Mouse (Mus musculus) liver, postnatal 0 days (tissue): ENCODE data around the gene Ccdc60.

ENCODE experiments used
- CTCF ChIP-seq: sonication (generic); IDR thresholded peaks from 2 replicates; pipeline ENCODE4 v1.5.1; 2016; ENCODE audit warnings: antibody characterized with exemption, low read depth
- EP300 ChIP-seq: IDR thresholded peaks from 2 replicates; pipeline ENCODE4 v1.6.1; 2016; ENCODE audit warnings: antibody characterized with exemption, low read depth, mild to moderate bottlenecking

DNA sequence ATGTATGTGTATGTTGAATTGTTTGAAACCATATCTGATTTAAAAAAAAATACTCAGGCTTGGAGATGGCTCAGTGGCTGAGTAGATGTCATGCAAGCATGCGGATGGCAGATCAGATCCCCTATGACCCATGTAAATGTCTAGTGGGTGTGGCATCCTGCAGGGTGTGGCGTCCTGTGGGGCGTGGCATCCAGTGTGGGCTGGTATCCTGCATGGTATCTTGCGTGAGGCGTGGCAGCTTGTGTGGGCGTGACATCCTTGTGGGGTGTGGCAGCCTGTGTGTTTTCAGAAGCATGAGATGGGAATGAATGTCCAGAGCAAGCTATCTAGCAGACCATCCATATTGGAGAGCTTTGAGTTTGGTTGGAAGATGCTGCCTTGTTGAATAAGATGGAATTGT, 36.6 kb downstream of the Ccdc60 start:
- no peak for TF ChIP-seq CTCF
- TF ChIP-seq EP300, result no peak
